Mouse (Mus musculus) central nervous system, embryonic 14 days (tissue): Measurements from ENCODE around the gene Egf. TPM values are rescaled to one million over a fixed set of nuclear protein-coding genes. Genes with fewer than 3 reads are reported as not detected.

Experiments used
- polyA plus RNA-seq: library from polyadenylated mRNA; depleted of rRNA; stranded (reverse); fragments of >200 nt; gene quantifications from 2 replicates; pipeline ENCODE4 v1.2.3, GENCODE M21; 2012; rRNA removed

The Egf gene
- 4.7 and 4.9 TPM in 2 replicates for polyA plus RNA-seq

DNA sequence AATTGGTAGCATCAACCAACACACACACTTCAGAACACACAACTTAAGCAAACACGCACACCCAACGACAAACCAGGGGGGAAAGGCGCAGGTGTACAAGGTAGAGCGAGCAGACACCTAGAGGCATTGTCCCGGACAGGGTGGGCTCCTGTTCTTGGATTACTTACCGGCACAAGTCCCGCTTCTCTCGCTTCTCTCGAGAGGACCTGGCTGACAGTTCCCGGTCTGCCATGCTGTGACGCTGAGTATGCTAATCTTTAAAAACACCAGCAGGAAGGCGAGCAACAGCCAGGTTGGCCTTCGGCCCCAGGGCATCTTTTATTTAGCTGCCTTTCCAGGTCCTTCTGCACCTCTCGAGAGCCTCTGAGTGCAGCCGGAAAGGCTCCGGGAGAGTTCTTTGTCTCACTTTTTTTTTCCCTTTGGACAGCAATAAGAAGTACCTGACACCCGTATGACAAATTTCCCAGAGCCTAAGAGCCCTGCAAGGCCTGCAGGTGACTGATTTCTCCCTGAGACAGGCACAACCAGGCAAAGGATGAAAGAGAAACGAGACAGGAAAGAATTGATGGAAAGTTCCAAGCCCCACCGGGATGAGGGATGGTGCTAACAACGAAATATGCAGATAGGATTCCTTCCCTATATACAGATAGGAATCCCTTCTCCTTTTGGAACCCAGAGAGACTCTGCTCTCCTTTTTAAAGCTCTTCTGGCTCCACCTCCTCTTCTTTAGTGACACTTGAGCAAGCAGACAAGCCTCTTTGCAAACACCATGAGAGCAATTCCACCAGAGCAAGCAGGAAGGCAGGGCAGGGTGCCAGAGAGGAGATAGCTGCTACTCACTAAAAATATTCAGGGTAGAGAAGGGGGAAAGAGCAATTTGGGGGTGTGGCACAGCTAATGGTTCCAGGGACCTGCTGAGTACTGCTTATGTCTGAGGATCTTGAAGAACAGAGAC lies at the start of gene Egf:
Egf (minus strand) TSS at position 667 of the 955 bp plus-strand sequence.

DNA sequence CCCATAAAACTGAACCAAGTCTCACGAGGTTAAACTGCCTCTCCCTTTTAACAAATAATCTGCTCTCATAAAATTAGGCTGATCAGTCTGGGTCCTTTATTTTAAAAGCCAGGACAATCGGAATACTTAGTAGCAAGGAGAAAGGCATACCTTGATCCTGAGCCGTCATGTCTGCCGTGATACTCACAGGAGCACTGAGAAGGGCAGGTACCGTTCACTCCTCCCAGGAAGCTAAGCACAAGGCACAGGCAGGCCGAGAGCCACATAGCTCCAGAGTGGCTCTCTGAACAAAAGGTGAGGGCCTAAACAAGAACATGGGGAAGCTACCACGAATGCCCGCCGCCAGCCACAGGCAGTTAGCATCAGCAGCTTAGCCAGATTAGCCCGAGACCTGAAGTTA lies 48.6 kb upstream of the Egf start, which contains the start of gene Lrit3:
Lrit3 (minus strand) TSS at position 266 of the 400 bp plus-strand sequence.

Other genes starting within 250 kb of the Egf start
- 27.8 and 29.9 TPM in 2 replicates for gene Elovl6, start 223.0 kb downstream of the Egf start, polyA plus RNA-seq
- gene Lrit3, start 48.7 kb upstream of the Egf start, polyA plus RNA-seq = 0.12 and 0.14 TPM in 2 replicates
- gene Rrh, start 67.3 kb upstream of the Egf start, polyA plus RNA-seq = 0.64 and 1.1 TPM in 2 replicates
- 81.5 and 83.7 TPM in 2 replicates for gene Gar1, start 76.1 kb upstream of the Egf start, polyA plus RNA-seq
- 0.16 and 0.38 TPM in 2 replicates for gene Cfi, start 80.6 kb upstream of the Egf start, polyA plus RNA-seq
- gene Pla2g12a, start 123.3 kb upstream of the Egf start, polyA plus RNA-seq = 25.0 and 26.4 TPM in 2 replicates
- 35.4 and 37.3 TPM in 2 replicates for gene Casp6, start 146.1 kb upstream of the Egf start, polyA plus RNA-seq
- 3.4 and 4.0 TPM in 2 replicates for gene Mcub, start 214.9 kb upstream of the Egf start, polyA plus RNA-seq